Mouse (Mus musculus) spleen, adult 18-20 months (tissue): ENCODE measurements around the gene Alk.

Experiments used
- DNase-seq, 2 experiments: peaks; one replicate each; pipeline ENCODE4 v3.0.0; 2022; ENCODE audit warnings: mixed read lengths in 2 of 2

Alk gene

DNA sequence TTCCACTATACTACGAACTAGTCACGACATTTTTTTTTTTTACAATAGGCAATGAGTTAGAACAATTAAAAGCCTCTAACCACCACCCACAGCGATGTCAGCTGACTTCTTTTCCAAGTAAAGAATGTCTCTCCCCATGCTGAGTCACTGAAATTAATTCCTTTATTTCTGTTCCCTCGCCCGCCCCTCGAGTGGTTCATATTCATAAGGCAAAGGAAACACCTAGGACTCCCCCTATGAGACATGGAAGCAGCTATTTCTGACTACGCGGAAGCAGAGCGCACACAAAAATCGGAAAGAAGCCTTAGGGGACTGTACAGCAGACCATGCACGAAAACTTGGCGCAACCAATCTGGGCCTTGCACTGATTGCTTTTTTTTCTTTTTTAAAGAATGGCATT is 735.6 kb downstream of the Alk start:
- DNase-seq = no peak

DNA sequence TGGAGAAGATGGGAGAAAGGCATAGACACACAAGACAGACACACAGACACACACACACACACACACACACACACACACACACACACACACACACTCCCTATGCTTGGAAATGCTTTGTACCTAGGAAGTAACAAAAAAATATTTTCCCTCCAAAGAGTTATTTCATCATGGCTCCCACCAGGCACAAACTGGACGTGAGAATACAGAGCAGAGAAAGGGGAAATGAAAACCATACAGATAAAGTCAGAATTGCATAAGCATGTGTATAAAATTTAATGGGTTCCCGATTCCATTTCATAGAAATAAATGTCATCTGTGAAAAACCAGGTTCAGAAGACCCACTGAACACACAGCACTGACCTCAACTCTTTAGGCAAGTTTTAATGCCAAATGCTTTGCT is 736.5 kb downstream of the Alk start:
- no peak for DNase-seq

DNA sequence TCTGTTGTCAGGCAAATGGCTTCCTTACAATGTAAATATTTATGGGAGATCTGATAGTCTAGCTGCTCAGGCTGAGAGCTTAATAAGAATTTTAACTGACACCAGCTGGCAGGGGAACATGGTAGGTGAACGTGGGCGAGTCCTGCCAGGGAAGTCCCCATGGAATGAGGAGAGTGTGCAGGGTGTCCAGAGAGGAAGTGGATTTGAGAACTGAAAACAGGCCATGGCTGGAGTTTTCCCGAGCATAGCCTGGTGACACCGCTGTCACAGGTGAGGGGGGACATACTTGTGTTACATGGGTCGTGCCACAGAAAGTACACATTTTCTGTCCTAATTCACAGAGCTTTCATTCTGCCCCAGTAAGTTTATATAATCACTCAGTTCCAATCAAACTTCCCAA is 739.0 kb downstream of the Alk start:
- DNase-seq = no peak

DNA sequence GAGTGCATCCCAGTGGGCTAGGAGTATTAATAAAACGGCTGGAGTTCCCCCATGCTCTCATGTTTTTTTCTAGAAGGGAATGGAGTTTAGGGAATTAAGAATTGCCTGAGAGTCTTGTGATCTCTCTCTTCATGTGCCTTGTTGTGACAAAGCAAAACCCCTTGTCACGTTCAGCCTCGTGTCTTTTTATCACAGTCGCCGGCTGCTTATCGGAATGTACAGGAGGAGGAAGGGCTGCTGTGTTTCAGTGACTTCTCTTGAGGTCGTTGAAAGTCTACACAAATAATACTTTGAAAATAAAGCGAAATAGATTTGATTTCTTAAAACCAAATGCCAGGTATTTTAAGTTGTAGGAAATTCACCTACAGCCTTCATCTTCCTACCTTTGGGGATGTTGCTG is 740.4 kb downstream of the Alk start:
- no peak for DNase-seq

DNA sequence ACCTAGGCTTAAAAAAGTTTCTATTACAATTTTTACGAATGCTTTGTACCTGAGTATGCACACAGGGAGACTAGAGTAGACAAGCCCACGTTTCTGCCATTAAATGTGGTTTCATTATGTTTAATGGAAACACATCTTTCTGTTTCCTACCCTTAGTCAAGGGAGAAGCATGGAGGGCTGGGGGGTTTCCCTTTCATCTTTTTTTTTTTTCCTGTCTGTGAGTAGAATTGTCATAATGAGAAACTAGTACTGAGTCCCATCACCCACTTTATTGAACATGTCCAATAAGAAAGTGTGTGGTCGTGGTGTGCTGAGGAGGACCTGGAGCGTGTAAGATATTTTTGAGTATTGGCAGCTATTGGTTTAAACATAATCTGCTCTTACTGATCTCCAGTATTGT is 741.5 kb downstream of the Alk start:
- DNase-seq = no peak

DNA sequence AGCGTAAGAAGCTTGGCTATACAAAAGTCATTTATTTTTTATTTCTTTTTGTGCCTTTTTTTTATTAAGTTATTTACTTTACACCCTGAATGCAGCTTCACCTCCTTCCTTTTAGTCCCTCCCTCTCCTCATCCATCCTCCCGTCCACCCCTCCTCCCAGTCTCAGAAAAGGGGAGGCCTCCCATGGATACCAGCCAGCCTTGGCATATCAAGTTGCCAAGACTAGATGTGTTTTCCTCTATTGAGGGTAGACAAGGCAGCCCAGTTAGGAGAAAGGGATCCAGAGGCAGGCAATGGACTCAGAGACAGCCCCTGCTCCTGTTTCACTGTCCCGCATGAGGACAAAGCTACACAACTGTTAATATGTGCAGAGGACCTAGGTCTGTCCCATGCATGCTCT is 742.2 kb downstream of the Alk start:
- no peak for DNase-seq

DNA sequence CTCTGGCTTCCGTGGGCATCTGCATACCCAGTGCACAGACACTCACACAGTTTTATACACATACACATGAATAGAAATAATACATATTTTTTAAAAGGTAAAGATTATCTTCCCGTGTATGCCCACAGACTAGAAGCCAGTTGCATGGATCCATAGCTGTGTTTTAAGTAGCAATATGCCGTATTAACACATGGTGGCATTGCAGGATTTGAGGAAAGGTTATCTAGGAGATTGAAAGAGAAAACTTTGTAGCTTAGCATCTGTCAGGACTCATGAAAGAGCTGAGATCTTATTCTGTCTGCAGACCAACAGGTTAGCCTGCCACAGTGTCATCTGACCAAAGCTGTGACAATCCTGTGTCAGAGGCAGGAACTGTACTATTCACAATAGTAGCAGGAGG is 772.5 kb downstream of the Alk start:
- no peak for DNase-seq

DNA sequence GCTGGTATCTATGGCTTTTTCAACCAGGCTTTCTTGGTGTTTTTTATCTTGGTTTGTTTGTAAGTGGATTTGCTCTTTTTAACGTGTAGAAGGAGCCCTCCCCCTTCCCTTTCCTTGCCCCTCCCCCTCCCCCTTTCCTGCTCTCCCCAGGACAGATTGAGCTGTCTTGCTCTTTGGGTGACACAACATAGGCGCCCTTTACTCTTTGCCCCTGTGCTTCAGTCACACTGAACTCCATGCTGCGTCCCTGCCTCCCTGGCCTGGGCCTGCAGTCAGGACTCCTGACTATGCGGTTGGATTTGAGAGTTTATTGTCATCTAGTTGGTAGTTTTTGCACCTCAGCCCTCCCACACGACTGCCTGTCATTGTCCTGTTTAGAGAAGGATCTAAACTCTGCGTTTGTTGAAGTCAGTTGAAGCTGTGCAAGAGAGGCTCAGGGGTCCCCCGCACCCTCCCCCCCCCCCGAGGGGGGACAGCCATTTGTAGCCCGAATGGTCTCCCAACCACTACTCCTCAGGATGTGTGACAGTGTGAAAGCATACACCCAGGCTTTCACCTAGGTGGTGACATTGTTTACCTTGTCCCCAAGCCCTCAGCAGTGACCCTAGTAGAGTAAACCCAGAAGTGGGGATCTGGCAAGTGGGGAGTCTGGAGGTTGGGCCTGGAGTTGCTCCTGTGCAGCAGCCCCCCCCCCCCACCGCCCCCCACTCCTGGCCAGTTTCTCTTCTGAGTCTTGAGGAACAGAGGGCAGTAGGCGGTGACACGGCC is 775.6 kb downstream of the Alk start:
- DNase-seq = no peak

DNA sequence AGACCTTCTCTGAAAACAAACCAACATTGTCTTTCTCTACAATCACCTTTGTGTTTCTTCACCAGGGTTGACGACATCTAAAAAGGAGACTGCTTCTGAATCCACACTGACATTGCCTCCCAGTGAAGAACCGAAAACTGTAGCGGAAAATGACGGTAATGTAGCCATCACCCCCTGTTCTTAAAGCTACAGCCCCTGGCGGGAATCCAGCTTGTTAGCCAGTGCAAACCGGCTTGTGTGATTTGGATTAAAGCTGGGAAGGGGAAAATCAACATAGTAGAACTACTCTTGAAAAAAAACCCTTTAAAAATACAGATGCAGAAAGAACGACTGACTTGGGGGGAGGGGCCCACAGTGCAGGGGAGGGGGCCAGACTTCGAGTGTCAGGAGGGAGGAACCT is 776.8 kb downstream of the Alk start:
- DNase-seq = no peak

DNA sequence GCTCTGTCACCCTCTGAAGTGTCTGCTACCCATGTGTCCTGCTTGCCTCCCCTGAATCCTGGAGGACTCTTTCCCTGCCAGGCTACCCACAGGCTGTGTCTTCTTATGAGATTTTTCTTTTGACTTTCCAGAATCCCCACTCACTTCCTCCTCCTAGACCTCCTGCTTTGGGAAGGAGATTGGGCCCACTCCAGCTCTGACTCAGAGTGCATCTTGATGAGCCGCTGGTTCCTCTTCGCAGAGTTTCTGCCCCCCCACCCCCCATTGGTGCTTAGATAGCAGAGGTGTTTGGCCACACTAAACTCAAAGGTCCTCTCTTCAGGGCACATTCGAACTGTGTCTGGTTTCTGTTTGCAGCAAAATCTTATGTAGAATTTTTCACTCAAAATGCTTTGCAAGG is 777.8 kb downstream of the Alk start:
- DNase-seq = no peak

DNA sequence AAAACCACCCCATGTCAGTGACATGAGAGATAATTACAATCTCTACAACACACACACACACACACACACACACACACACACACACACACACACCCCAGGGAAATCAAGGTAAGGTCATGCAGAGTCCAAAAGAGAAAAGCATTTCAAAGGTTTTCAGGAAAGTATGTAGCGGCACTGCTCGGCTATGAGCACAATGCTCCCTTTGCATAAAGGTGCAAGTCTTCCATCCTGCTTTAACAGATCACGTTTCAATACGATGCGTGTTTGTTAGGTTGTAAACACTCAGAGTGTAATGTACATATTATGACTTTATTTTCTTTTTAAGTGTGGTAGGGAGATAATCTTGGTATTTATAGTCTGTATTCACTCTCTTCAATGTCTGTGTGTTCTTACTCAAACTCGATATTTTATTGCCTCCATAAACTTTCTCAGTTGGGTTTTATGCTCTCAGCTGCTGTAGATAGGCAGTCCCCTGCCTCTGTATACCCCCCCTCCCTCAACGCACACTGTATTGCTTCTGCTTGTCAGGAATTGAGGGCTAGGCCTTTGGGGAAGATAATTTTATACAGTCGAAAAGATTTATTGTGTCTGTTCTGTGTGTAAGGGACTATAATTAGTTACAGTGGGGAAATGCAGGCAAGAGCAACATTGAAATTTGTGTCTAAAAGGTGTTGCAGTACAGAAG is 780.7 kb downstream of the Alk start:
- DNase-seq = no peak
